In genomic region chr19:5848826-5849672, GRCm38 (mm10) we compare ENCODE assay signal across 8 mouse cellular contexts. TPM values are rescaled to one million over a fixed set of nuclear protein-coding genes. Genes with fewer than 3 reads are reported as not detected.
A peak's percentile ranks its signal among the peaks of the same experiment; 100 is the strongest.
DNase-seq lines count a peak whose midpoint lies in the region; ATAC-seq and TF ChIP-seq lines count a peak whose summit lies in the region.

No protein-coding gene starts in this region.

- peak; percentile 6; the same call in 1 of the 2 replicates for TF ChIP-seq POLR2A in bone marrow macrophage, adult 2 months (IDR thresholded peaks at IDR 0.05; ENCODE audit: borderline replicate concordance, low read depth, low read length)

- peak overlapping the region; percentile 100 for H3K27ac ChIP-seq in bone marrow macrophage, adult 2 months (ENCODE audit: insufficient read depth, low read depth, low read length)
- H3K27ac ChIP-seq in hindbrain, embryonic 16.5 days (ENCODE audit: low read depth, low read length) = peak overlapping the region; percentile 94
- peak overlapping the region; percentile 97 for H3K27ac ChIP-seq in liver, embryonic 15.5 days (replicated peaks)

- WGBS in hindbrain, embryonic 16.5 days = 40% methylated on average over 13 of the region's 13 CpGs
- WGBS in liver, embryonic 15.5 days (ENCODE audit: insufficient replicate concordance) = 24% methylated on average over 13 of the region's 13 CpGs

- no peaks in the 10 kb centered on the region for H3K27me3 ChIP-seq in hindbrain, embryonic 16.5 days (replicated peaks; ENCODE audit: control insufficient read depth, insufficient read depth, low read length)
- no peaks in the 10 kb centered on the region for H3K27me3 ChIP-seq in liver, embryonic 15.5 days

- H3K9me3 ChIP-seq in hindbrain, embryonic 16.5 days (ENCODE audit: control insufficient read depth, low read length) = no peaks in the 10 kb centered on the region
- H3K9me3 ChIP-seq in liver, embryonic 15.5 days (replicated peaks) = no peaks in the 10 kb centered on the region

- peaks cover 32% of the 10 kb centered on the region for H3K4me1 ChIP-seq in bone marrow macrophage, adult 2 months (ENCODE audit: control insufficient read depth, insufficient read depth, low read length)
- H3K4me1 ChIP-seq in hindbrain, embryonic 16.5 days (ENCODE audit: control insufficient read depth, insufficient read depth, low read depth, low read length) = peaks cover 45% of the 10 kb centered on the region
- peaks cover 87% of the 10 kb centered on the region for H3K4me1 ChIP-seq in liver, embryonic 15.5 days (replicated peaks)

- peak; percentile 53 for DNase-seq in ovary, postnatal 36 days (ENCODE audit: low spot score)
- DNase-seq in ovary, postnatal 10 days (ENCODE audit: low spot score) = no peak
- peak; percentile 14 for DNase-seq in fibroblast of lung, adult 2 months (ENCODE audit: low read depth)
- peak; percentile 90 for DNase-seq in skeletal muscle tissue, adult 2 months (ENCODE audit: low read depth, low spot score)
- DNase-seq in frontal cortex, adult 2 months (ENCODE audit: extremely low spot score in 1 of 2, low spot score in 1 of 2) = no peak

- H3K36me3 ChIP-seq in hindbrain, embryonic 16.5 days (ENCODE audit: control insufficient read depth, insufficient read depth, low read length) = peaks cover 4% of the 10 kb centered on the region; the same call in 1 of the 2 replicates
- H3K36me3 ChIP-seq in liver, embryonic 15.5 days (replicated peaks) = peaks cover 15% of the 10 kb centered on the region

- TF ChIP-seq CTCF in bone marrow macrophage, adult 2 months (IDR thresholded peaks at IDR 0.05; ENCODE audit: low read depth, low read length) = no peak

- ATAC-seq in hindbrain, embryonic 16.5 days = no peak
- no peak for ATAC-seq in liver, embryonic 15.5 days (ENCODE audit: insufficient read depth)

- H3K9ac ChIP-seq in hindbrain, embryonic 16.5 days (ENCODE audit: low read depth, low read length) = peak overlapping the region; percentile 47
- peak overlapping the region; percentile 65 for H3K9ac ChIP-seq in liver, embryonic 15.5 days

- 0 out of 2 replicates have a peak overlapping the region, but pooled peaks have one; percentile 5 for H3K4me2 ChIP-seq in hindbrain, embryonic 16.5 days (ENCODE audit: low read length)
- peak overlapping the region; percentile 82 for H3K4me2 ChIP-seq in liver, embryonic 15.5 days

- H3K4me3 ChIP-seq in bone marrow macrophage, adult 2 months (ENCODE audit: insufficient read depth, low read length) = peak overlapping the region; percentile 81
- no peak overlapping the region for H3K4me3 ChIP-seq in hindbrain, embryonic 16.5 days (ENCODE audit: low read length)
- H3K4me3 ChIP-seq in liver, embryonic 15.5 days (replicated peaks) = peak overlapping the region; percentile 64

RNA-seq across cellular contexts. Expression of gene Frmd8, which starts 26.0 kb away (rescaled TPM):
- polyA plus RNA-seq in bone marrow macrophage, adult 2 months (2012; ENCODE audit: insufficient read depth, insufficient read length, missing spikeins) = 24.6 and 25.2 TPM in 2 replicates
- polyA plus RNA-seq in hindbrain, embryonic 16.5 days (2015; fragmentation: Nextera tagmentation; extraction: Ambion mirVana) = 18.1 and 20.1 TPM in 2 replicates
- polyA plus RNA-seq in liver, embryonic 15.5 days (2015; fragmentation: Nextera tagmentation; extraction: Ambion mirVana) = 12.9 and 13.1 TPM in 2 replicates
- 13.1 and 15.6 TPM in 2 replicates for polyA plus RNA-seq in frontal cortex, adult 2 months (2012; rRNA removed)

RNA-seq across cellular contexts. Expression of gene Slc25a45, which starts 28.6 kb away (rescaled TPM):
- 74.2 and 78.0 TPM in 2 replicates for polyA plus RNA-seq in bone marrow macrophage, adult 2 months (2012; ENCODE audit: insufficient read depth, insufficient read length, missing spikeins)
- 2.2 and 2.6 TPM in 2 replicates for polyA plus RNA-seq in hindbrain, embryonic 16.5 days (2015; fragmentation: Nextera tagmentation; extraction: Ambion mirVana)
- 7.1 and 7.9 TPM in 2 replicates for polyA plus RNA-seq in liver, embryonic 15.5 days (2015; fragmentation: Nextera tagmentation; extraction: Ambion mirVana)
- polyA plus RNA-seq in frontal cortex, adult 2 months (2012; rRNA removed) = 7.8 and 8.7 TPM in 2 replicates

RNA-seq across cellular contexts. Expression of gene Tigd3, which starts 44.9 kb away (rescaled TPM):
- polyA plus RNA-seq in bone marrow macrophage, adult 2 months (2012; ENCODE audit: insufficient read depth, insufficient read length, missing spikeins) = 0.61 and 0.70 TPM in 2 replicates
- polyA plus RNA-seq in hindbrain, embryonic 16.5 days (2015; fragmentation: Nextera tagmentation; extraction: Ambion mirVana) = 10.0 and 10.2 TPM in 2 replicates
- 2.8 and 2.9 TPM in 2 replicates for polyA plus RNA-seq in liver, embryonic 15.5 days (2015; fragmentation: Nextera tagmentation; extraction: Ambion mirVana)
- polyA plus RNA-seq in frontal cortex, adult 2 months (2012; rRNA removed) = 4.6 and 4.9 TPM in 2 replicates

Comparison
In these comparisons a context has a peak if more than half of its experiments do, and no peak if none do; other contexts are left out.
1. DNase-seq: peak in ovary, postnatal 36 days (single experiment), fibroblast of lung, adult 2 months (single experiment) and skeletal muscle tissue, adult 2 months (single experiment); none in ovary, postnatal 10 days (single experiment) and frontal cortex, adult 2 months (0 of 2).
2. Peak in every context shown above with its lines, with median percentiles within 50 percentile points of each other: H3K27ac ChIP-seq.